Mouse (Mus musculus) induced T-regulatory cell, adult 2 months (primary cell): ENCODE results near the gene Gm3173.
"Not testable (repeated sequence)": the region's sequence is repeated elsewhere in the genome, so short reads cannot be mapped to it uniquely, and the experiment has no call there.

Experiments
- DNase-seq: peaks from one replicate; pipeline ENCODE4 v3.0.0-alpha.2; 2012; ENCODE audit warnings: low read depth

The Gm3173 gene

DNA sequence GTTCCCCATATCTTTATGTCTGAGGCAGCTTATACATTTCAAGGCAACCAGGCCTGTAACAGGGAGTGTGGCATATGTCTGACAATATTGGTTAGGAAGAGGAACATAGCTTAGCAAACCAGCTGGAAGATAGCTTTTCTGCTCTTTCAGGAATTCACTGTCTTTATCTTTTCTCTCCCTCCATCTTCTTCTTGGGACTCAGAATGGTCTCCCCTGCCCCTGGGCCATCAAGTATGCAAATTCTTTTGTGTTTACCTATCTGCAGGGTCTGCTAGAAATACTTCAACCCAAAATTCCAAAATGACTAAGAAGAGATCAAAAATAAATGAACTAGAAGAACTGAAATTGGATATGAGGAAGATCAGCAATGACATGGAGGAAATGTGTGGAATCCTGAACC, at the start of gene Gm3173:
Gene Gm3173, plus strand, starts transcription at position 301 of the 400 bp plus-strand sequence.
- not testable (repeated sequence) for DNase-seq

DNA sequence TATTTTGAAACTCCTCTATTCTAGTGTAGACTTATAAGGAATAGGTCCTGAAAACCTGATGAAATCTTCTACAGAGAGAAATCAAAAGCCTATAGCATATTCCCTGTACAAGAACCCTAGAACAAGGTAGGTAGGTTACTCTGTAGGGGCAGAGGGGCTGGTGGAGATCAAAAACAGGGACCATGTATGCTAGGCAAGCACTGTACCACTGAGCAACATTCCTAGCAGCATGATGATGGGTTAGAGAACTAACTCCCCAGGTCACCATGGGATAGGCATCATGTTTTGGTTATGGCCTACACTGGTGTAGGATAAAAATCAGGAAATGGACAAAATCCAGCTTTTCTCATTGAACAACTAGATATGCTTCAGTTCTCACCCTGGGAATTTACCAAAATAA, 45.2 kb upstream of the Gm3173 start:
- DNase-seq: not testable (repeated sequence)

DNA sequence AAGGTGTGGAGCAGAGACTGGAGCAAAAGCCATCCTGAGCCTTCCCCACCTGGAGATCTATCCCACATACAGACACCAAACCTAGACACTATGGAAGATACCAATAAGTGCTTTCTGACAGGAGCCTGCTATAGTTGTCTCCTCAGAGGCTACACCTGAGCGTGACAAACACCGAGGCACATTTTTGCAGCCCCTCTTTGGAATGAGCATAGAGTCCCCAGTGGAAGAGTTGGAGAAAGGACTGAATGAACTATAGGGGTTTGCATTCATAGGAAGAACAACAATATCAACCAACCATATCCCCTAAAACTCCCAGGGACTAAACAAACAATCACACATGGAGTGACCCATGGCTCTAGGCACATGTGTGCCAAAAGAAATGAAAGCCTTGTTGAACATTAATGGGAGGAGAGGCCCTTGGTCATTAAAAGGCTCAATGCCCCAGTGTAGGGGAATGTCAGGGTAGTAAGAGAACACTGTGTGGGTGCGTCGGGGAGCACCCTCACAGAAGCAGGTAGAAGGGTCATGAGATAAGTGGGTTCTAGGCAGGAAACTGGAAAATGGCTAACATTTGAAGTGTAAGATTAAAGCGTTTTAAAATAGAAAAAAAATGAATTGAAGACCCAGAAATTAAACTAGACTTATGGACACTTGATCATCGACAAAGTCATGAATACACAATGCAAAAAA, 37.8 kb upstream of the Gm3173 start:
- DNase-seq: not testable (repeated sequence)

DNA sequence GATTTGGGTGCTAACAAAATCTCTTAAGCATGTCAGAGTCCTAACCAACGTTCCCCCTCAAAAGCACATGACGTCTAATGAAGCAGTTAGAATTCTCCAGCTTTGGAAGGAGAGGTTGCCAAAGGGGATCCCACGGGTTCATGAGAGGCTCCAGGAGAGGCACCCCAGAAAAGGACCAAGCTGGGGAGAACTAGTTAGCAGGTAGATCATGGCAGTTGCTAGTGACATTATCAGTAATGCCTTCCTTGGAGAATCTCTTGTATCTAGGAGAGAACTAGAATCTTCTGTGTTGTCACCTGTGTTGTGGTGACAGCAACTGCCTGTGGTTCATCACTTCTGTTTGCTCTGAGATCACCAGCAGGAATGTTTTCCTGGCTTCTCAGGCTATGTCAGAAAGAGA, 33.6 kb upstream of the Gm3173 start, which contains the start of gene Gm3159:
Gene Gm3159, plus strand, starts transcription at position 301 of the 400 bp plus-strand sequence.
- DNase-seq: not testable (repeated sequence)

DNA sequence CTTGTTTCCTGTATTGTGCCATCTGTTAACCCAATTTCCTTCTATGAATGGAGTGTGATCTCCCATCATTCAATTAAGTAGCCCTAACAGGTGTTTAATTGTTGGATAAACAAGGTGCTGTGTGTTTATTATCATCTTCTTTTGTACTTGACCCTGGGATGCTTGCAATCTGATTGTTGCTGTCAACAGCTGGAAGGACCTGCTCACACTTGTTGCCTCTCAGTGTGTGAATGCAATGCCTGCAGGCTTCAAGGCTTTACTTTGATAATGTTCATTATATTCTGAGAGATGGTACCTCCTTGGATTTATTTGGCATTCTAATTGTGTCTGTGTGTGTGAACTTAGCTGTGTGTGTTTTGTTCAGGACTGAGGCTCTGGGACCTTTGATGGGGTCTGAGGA, 32.2 kb upstream of the Gm3173 start:
- not testable (repeated sequence) for DNase-seq

DNA sequence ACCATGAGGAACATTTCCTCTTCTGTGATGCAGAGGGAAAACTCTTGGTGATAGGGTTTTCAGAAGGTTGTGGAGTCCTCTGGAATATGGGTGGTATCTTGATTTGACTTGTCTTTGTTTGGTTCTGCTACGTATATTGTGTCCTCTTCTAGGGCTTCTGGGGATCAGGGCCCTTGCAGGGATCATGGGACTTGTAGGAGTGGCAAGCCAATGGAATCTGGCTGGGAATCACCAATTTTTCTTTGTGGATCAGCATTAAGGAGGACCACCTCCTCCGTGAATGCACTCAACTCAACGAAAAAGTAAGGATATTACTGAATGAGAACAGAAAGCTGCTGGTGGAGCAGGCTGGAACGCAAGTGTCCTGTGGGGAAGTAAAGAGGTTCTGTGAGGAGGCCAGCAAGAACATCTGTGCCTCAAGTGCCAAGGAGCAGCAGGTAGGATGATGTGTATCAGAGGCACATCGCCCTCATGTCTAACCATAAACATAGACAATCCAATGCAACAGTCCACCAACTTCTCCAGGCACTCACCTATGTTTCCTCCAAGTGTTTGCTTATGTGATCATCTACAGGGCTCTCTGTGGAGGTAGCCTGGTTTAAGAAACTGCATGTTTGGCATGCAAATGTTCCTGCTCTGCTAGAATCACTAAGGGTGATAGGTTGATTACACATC, 30.5 kb upstream of the Gm3173 start:
- not testable (repeated sequence) for DNase-seq

DNA sequence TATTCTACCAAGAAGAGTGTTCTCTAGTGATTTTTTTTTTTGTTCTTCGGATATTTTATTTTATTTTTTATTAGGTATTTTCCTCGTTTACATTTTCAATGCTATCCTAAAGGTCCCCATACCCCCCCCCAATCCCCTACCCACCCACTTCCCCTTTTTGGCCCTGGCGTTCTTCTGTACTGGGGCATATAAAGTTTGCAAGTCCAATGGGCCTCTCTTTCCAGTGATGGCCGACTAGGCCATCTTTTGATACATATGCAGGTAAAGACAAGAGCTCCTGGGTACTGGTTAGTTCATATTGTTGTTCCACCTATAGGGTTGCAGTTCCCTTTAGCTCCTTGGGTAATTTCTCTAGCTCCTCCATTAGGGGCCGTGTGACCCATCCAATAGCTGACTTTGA, 29.5 kb upstream of the Gm3173 start:
- not testable (repeated sequence) for DNase-seq

DNA sequence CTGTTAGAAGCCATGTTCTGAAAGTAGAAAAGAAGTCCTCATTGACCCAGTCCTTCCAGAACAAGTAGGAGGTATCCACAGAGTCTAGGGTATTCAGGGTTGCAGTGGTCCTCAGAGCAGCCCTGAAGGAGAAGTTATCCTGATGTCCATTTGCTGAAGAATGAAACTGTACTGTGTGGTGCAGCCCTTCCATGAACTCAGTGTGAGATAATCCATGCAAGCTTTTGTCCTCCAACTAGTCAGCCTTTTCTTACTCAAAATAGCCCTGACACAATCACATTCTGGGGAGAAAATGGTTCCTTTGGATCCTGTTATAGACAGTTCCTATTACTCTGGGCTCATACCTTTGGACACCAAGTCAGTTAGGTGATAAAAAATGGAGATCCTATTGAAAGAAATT, 27.0 kb upstream of the Gm3173 start:
- not testable (repeated sequence) for DNase-seq

DNA sequence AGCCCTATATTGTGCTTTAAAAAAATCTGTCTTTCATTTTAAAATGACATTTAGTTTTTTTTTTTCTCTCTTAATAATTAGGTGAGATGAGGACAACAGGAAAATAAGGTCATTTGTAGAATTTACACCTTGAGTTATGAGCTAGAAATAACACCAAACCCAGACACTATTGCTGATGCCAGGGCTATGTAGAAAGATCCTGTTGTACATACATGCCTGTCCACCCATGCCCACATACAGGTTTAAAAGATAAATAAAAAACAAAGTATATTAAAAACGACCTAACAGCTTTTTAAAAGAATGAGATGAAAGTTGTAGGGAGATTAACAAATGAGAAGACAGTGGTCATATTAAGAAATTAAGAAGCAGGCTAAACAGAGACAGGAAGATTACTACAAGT, 20.9 kb upstream of the Gm3173 start:
- DNase-seq: not testable (repeated sequence)

DNA sequence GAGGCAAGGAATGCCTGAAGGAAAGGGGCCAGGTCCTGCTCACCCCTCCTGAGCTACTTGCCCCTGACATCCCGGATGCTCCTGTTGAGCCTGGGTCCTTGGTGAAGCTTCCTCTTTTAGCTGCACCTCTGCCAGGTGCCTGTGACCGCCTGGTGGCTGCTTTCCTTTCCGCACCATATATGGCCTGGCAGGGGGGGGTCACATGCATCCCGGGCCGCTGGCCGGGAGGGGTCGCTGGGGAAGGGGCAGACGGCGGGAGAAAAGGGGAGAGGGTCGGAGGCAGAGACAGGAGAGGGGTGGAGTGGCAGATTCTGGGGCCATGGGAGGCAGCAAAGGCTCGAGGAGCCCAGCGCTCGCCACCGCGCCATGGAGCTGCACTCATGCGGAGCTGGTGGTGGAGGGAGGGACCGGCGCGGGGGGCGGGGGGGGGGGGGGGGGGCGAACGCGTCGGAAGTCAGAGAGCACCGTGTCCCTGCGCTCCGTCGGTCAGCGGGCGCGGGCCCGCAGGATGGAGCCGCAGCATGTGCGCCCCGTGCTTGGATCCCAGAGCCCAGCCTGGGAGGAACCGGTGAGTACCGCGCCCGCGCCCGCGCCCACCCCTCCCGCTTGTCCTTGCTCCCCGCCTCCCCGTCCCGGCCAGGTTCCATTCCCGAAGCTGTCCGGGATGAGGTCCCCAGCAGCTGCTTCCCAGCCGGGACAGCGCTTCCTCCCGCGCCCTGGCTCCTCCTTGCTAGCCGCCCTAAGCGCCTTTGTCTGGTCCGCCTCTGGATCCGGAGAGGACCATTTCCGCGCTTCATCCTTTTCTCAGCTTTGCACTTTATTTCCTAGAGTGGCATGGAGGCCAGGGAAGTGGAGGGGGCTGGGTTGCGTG, 15.6 kb upstream of the Gm3173 start, which contains the start of gene Gm3164:
Gene Gm3164, plus strand, starts transcription at position 484 of the 871 bp plus-strand sequence.
- not testable (repeated sequence) for DNase-seq

DNA sequence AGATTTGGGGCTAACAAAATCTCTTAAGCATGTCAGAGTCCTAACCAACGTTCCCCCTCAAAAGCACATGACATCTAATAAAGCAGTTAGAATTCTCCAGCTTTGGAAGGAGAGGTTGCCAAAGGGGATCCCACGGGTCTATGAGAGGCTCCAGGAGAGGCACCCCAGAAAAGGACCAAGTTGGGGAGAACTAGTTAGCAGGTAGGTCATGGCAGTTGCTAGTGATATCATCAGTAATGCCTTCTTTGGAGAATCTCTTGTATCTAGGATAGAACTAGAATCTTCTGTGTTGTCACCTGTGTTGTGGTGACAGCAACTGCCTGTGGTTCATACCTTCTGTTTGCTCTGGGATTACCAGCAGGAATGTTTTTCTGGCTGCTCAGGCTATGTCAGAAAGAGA, 50.7 kb downstream of the Gm3173 start, which contains the start of gene Gm3182:
Gene Gm3182, plus strand, starts transcription at position 301 of the 400 bp plus-strand sequence.
- DNase-seq: not testable (repeated sequence)

DNA sequence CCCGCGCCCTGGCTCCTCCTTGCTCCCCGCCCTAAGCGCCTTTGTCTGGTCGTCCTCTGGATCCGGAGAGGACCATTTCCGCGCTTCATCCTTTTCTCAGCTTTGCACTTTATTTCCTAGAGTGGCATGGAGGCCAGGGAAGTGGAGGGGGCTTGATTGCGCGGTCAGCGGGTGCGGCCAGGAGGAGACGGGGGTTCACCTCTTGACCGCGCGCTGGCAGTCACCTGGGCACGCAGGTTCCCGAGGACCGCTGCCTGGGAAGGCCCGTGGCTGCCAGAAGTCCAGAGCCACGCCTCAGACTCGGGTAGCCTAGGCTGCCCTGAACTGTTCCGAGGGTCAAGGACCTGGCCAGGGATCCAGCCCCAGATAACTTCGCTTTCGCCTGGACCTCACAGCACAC, 68.6 kb downstream of the Gm3173 start:
- DNase-seq: not testable (repeated sequence)

DNA sequence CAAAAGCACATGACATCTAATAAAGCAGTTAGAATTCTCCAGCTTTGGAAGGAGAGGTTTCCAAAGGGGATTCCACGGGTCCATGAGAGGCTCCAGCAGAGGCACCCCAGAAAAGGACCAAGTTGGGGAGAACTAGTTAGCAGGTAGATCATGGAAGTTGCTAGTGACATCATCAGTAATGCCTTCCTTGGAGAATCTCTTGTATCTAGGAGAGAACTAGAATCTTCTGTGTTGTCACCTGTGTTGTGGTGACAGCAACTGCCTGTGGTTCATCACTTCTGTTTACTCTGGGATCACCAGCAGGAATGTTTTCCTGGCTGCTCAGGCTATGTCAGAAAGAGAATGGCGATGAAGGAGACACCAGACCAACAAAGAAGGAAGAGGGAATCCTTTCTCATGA, 124.3 kb downstream of the Gm3173 start, which contains the start of gene Gm3047:
Gene Gm3047, plus strand, starts transcription at position 301 of the 400 bp plus-strand sequence.
- DNase-seq: not testable (repeated sequence)
